Mouse (Mus musculus): ENCODE measurements around the gene Gli1. TPM values are rescaled to one million over a fixed set of nuclear protein-coding genes. Genes with fewer than 3 reads are reported as not detected.

Gli1 gene
- polyA plus RNA-seq (2017; shearing (Covaris generic)): under 1 TPM; 0.80 to 0.81 TPM

DNA sequence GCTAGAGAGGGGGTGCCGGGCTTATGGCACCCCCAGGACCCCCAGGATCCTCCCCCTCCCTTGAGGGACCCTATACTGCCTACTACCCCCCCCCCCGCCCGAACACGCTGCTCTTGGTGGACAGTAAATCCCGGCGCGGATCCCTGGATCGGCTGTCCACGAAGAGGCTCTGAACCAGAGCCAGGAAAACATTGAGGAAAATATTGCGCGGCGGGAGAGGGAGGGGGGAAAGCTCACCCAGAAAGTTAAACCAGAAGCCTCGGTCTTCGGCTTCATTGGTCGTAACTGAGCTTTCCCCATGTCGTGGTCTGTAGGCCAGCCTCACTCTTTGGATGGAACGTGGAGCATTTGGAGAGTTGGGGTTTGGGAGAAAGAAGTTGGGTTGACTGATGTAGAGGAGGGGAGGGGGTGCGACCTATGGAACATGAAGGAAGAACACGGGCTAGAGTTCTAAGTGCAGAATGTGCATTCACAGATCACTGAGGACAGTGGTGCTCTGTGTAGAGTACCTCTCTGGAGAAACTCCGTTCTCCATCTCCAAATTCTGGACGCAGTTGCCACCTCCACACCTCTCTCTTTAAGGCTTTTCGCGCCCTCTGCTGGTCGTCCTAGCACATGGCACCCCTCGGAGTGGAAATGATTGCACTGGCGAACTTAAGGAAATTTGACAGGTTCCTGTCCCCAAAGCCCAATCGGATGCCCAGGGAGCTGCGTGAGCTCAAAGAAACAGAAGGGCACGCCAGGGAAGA is at the start of gene Gli1:
Gli1 (minus strand) TSS at position 84 of the 749 bp plus-strand sequence.

DNA sequence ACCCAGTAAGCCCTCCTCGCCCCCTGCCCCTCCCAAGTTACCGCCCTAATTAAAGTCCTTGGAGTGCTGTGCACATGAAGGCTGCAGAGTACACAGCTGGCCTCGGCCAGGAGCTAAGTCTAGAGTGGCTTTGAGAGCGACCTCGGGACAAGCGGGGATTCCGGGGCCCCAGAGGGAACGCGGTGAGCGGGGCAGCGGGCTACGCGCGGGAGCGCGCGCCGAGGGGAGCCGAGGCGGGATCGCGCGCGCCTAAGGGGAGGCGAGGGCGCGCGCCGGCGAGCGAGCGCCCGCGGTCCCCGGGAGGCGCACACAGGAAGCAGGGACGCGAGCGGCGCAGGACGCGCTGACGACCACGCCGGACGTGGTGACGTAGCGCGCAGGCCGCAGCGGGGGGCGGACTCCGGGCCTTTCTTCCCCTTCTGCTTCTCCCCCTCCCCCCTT is 38.5 kb upstream of the Gli1 start, which contains the start of gene R3hdm2:
R3hdm2 (plus strand) TSS at position 77 of the 441 bp plus-strand sequence.

DNA sequence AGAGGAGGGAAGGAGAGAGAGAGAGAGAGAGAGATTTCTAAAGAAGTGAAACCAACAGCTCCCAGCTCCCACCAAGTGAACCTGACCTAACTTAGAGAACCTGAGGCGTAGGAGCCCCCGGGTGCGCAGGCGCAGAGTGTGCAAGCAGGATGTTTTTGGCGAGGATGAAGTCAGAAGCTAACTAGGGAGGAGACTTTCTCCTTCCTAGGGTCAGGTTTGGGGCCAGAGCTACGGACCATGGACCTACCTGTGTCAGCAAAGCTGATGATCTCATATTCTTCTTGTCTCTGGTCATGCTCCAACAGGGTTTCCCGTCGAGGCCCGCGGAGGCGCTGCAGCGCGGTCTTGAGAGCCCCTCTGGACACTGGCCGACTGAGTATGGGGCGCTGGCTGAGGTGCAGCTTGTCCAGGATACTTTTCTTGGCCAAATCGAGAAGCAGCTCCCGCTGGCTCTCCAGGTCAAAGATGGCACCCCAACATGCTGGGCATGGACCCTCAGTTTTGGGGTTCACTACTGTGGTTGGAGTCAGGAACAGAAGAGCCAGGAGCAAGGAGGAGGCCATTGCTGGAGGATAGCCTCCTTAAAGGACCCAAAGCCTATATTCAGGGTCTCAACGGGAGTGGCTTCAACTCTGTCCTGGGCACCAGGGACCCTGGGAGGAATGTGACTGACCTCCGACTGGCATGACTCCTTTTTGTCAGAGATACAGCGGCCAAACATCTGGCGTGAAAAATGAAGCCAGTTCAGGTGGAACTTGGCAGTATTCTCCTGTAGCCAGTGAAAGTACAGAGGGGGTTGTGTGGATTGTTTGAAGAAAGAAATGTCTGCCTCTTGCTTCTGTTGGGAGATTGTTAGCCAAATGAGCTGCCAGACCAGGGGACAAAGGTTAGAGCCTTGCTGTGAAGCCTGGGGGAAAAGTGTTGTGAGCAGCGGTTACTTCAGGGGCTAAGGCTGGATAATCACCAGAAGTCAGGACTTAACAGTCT is 28.4 kb upstream of the Gli1 start, which contains the start of gene Inhbc:
Inhbc (minus strand) TSS at position 598 of the 987 bp plus-strand sequence.

DNA sequence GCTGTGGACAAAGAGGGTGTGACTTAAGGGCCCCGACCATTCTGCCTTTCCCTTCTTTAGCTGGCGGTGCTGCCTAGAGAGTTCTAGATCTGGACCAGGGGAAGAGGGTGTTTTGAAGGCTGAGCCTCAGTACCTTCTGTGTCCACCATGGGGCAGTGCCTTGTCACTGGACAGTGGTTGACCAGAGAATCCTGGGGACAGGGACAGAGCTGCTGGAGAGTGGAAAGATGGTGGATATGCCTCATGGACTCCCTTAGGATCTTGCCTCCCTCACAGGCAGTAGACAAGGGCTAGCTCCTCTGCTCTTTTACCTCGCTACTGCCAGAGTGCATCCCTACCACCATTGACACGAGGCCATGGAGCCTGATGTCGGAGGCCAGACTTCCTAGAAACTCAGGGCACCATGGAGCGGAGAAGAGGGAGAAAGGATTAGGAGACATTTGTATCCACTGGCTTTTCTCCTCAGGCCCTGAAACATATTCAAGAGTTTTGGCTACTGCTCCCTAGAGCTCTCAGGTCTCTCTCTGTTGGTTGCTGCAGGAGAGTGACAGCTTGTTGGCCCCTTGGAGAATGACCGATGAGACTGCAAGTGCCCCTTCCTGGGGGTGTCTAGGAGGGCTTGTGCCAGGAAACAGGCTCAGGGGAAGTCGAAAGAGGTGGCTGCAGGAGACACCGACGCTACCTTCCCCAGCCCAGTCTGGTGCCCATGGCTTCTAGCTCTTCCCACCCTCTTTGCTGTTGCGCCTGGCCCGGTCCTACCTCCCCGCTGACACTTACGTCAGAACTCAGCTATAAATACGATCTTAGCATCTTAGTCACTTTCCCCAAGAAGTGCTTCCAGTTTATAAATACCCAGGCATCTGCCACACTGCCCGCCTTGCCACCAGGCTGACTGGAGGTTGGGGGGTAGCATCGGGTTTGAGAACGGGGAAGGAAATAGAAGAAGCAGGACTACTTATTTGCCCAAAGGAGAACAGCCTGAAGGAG is 12.4 kb upstream of the Gli1 start, which contains the start of gene Inhbe:
Inhbe (minus strand) TSS at position 503 of the 987 bp plus-strand sequence.

DNA sequence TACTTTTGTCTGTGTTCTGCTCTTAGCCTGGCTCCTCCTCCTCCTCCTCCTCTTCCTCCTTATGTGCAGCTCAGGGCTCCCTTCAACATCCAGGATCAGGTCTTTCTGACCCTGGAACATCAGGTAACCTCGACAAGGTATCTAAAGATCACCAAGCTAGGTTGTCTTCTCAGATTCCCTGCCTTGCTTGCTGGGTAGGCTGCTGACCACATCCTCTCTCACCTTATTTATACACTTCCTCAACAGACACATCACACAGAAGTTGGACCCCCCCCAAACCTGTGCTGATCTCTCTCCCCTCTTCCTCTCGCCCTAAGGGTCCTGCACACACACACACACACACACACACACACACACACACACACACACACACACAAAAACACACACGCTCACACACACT is 20.2 kb downstream of the Gli1 start, which contains the start of gene Arhgap9:
Arhgap9 (plus strand) TSS at position 344 of the 400 bp plus-strand sequence.

DNA sequence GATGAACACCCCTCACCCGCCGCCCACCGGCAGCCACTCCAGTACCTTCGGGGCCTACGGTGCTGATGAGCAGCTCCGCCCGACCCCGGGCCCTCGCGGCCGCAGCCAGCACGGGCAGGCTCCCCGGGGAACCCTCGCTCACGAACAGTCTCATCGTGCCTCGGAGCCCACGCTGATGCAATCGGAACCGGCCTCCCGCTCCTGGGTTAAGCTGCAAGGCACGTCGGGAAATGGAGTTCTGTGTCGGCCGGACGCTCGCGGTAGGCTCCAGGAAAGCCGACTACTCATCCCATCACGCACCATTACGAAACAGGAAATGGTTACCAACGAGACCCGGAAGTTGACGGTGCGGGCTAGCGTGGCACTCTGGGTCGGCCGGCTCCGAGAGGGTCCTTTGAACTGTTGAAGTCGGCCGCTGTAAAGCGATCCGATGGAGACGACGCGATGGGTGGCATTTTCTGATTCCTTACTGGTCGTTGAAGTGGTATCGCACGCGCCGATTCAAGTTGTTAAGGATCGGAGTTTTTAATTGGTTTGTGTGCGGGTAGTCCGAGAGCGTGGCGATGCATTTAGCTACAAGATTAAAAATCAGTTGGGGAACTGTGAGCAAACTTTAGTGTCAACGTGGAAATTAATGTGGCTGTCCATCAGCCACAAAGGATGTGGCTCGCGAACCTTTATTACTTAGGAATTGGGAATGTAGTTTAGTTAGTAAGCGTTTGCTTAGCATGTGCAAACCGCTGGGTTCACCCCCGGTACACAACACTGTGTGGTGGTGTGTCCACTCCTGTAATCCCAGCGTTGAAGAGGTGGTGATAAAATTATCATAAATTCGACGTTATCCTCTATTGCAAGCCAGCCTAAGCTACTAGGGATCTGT is 30.1 kb downstream of the Gli1 start, which contains the start of gene Mars:
Mars (minus strand) TSS at position 311 of the 880 bp plus-strand sequence.

DNA sequence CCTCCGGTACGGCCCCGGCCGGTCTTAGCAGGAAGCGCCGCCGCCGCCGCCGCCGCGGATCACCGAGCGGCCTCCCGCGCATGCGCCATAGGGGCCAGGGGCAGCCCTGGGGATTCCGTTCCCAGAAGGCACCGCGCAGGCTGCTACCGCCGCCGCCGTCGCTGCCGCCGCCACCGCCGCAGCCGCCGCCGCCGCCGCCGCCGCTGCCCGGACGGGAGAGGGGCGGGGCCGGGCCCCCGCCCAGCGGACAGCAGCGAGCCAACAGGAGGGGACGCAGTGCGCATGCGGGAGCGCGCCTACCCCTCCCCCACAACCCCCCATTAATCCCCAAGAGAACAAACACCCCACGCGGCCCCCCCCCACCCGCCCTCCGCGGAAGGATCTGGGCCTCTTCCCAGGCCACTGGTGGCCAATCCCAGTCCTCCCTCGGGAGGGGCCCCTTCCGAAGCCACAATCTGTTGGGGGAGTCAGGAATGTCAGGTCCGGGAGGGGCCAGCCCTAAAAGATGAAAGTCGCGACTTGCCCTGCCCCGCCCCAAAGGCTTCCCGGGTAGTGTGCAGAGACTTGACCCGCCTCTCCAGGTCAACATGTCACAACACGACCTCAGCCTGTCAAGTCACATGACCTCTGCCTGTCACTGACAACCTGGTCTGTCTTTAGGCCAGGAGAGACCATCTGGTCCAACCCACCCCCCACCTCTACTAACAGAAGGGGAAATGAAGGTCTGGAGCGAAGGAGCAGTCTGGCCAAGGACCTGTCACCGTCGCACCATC is 52.8 kb downstream of the Gli1 start, which contains the start of gene Mbd6:
Mbd6 (minus strand) TSS at position 219 of the 773 bp plus-strand sequence.

Other genes starting within 250 kb of the Gli1 start
- gene Os9, start 220.8 kb downstream of the Gli1 start, polyA plus RNA-seq (2017; shearing (Covaris generic)): 100 to 1,000 TPM; 153 to 204 TPM
- gene B4galnt1, start 176.7 kb downstream of the Gli1 start, polyA plus RNA-seq (2017; shearing (Covaris generic)): 100 to 1,000 TPM; 549 to 751 TPM
- gene Slc26a10, start 161.3 kb downstream of the Gli1 start, polyA plus RNA-seq (2017; shearing (Covaris generic)): 1 to 10 TPM; 5.6 to 9.2 TPM
- gene Arhgef25, start 151.9 kb downstream of the Gli1 start, polyA plus RNA-seq (2017; shearing (Covaris generic)): 1 to 10 TPM in 1 of 2 experiments, under 1 TPM in 1; 0.33 to 3.3 TPM
- 100 to 1,000 TPM in 1 of 2 experiments, 10 to 100 TPM in 1; 78.0 to 135 TPM for gene Dtx3, start 146.2 kb downstream of the Gli1 start, polyA plus RNA-seq (2017; shearing (Covaris generic))
- gene Pip4k2c, start 130.4 kb downstream of the Gli1 start, polyA plus RNA-seq (2017; shearing (Covaris generic)): 10 to 100 TPM; 31.5 to 32.3 TPM
- 1 to 10 TPM in 1 of 2 experiments, under 1 TPM in 1; 0.78 to 1.0 TPM for gene Kif5a, start 78.6 kb downstream of the Gli1 start, polyA plus RNA-seq (2017; shearing (Covaris generic))
- gene Dctn2, start 75.6 kb downstream of the Gli1 start, polyA plus RNA-seq (2017; shearing (Covaris generic)): 100 to 1,000 TPM in 1 of 2 experiments, 10 to 100 TPM in 1; 76.7 to 121 TPM
- 10 to 100 TPM in 1 of 2 experiments, 1 to 10 TPM in 1; 8.3 to 10.7 TPM for gene Mbd6, start 53.0 kb downstream of the Gli1 start, polyA plus RNA-seq (2017; shearing (Covaris generic))
- 10 to 100 TPM; 68.9 to 74.7 TPM for gene Mars, start 30.2 kb downstream of the Gli1 start, polyA plus RNA-seq (2017; shearing (Covaris generic))
- gene Arhgap9, start 20.0 kb downstream of the Gli1 start, polyA plus RNA-seq (2017; shearing (Covaris generic)): 100 to 1,000 TPM; 319 to 327 TPM
- gene Inhbe, start 12.4 kb upstream of the Gli1 start, polyA plus RNA-seq (2017; shearing (Covaris generic)): not detected
- not detected for gene Inhbc, start 28.5 kb upstream of the Gli1 start, polyA plus RNA-seq (2017; shearing (Covaris generic))
- 10 to 100 TPM; 25.9 to 28.0 TPM for gene R3hdm2, start 38.4 kb upstream of the Gli1 start, polyA plus RNA-seq (2017; shearing (Covaris generic))
- gene Stac3, start 159.7 kb upstream of the Gli1 start, polyA plus RNA-seq (2017; shearing (Covaris generic)): under 1 TPM in 1 of 2 experiments, not detected in 1; 0.58 TPM
- not detected for gene Ndufa4l2, start 173.0 kb upstream of the Gli1 start, polyA plus RNA-seq (2017; shearing (Covaris generic))
- gene Shmt2, start 180.5 kb upstream of the Gli1 start, polyA plus RNA-seq (2017; shearing (Covaris generic)): 10 to 100 TPM; 78.5 to 85.9 TPM
- gene Nxph4, start 192.6 kb upstream of the Gli1 start, polyA plus RNA-seq (2017; shearing (Covaris generic)): under 1 TPM in 1 of 2 experiments, not detected in 1; 0.17 TPM

All from inflammation-experienced regulatory T-cells (primary cell).